Mouse (Mus musculus): ENCODE measurements around the gene Kcnh4. TPM values are rescaled to one million over a fixed set of nuclear protein-coding genes. Genes with fewer than 3 reads are reported as not detected.

The Kcnh4 gene
- polyA plus RNA-seq, 1 experiment from 2014 or later, result 10.3 TPM

DNA sequence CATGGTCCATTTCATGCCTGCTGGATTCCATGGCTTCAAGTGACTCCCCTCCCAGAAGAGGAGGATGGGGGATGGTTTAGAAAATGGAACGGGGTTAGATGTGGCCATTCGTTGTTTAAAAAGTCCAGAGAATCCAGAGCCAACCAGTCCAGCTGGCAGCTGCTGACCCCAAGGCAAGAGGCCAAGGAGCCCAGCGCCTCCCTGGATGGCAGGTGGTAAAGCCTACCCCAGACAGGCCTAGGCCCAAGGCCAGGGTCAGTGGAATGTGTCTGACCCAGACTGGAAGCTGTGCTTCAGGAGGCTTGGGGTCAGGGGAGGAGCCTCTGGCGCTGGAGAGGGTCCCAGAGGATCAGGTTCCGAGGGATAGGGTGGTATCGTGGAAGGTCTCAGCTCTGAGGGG lies 18.4 kb downstream of the Kcnh4 start:
- ATAC-seq (ENCODE audit: low FRiP score, low read depth), result no peak
- Histone ChIP-seq H3K36me3 (peaks cover 11% of the 10 kb centered on the region; the same call in 1 of the 2 replicates), H3K27ac (replicated peaks) (no peak overlapping the region), H3K27me3 (no peaks in the 10 kb centered on the region), H3K9ac (no peak overlapping the region), H3K4me3 (no peak overlapping the region), H3K4me1 (replicated peaks) (peaks cover 17% of the 10 kb centered on the region), H3K9me3 (no peaks in the 10 kb centered on the region), H3K4me2 (no peak overlapping the region)
- 79% methylated on average over 6 of the region's 6 CpGs for WGBS

- ATAC-seq (ENCODE audit: low FRiP score, low read depth), result no peak
- Histone ChIP-seq H3K27ac (replicated peaks) (peak overlapping the region; percentile 88), H3K27me3 (no peaks in the 10 kb centered on the region), H3K4me3 (peak overlapping the region; percentile 88), H3K4me2 (peak overlapping the region; percentile 62), H3K4me1 (replicated peaks) (peaks cover 24% of the 10 kb centered on the region), H3K9me3 (no peaks in the 10 kb centered on the region), H3K36me3 (peaks cover 11% of the 10 kb centered on the region; the same call in 1 of the 2 replicates), H3K9ac (peak overlapping the region; percentile 49; the same call in 1 of the 2 replicates)
- WGBS, result 16% methylated on average over 5 of the region's 5 CpGs
These were observed 21.0 kb downstream of the Kcnh4 start for GRCm38 (mm10) chr11:100738749-100739148.

- peak within 1 kb of the TSS; percentile 82 for H3K9ac ChIP-seq
- H3K27me3 ChIP-seq, result no peaks in the 10 kb centered on the region
- no peaks in the 10 kb centered on the region for H3K9me3 ChIP-seq
- peak within 1 kb of the TSS; percentile 88 for H3K4me3 ChIP-seq
- peaks cover 24% of the 10 kb centered on the region for H3K4me1 ChIP-seq (replicated peaks)
- peak within 1 kb of the TSS; percentile 88 for H3K27ac ChIP-seq (replicated peaks)
- ATAC-seq (ENCODE audit: low FRiP score, low read depth), result peak; percentile 99
- peak within 1 kb of the TSS; percentile 89 for H3K4me2 ChIP-seq
- H3K36me3 ChIP-seq, result peaks cover 12% of the 10 kb centered on the region; the same call in 1 of the 2 replicates
- WGBS, result 0% methylated on average over 38 of the region's 39 CpGs
These were observed 21.6 kb downstream of the Kcnh4 start, which contains the start of gene Rab5c for GRCm38 (mm10) chr11:100738066-100738604. Gene Rab5c, minus strand, starts transcription at chr11:100738215.

DNA sequence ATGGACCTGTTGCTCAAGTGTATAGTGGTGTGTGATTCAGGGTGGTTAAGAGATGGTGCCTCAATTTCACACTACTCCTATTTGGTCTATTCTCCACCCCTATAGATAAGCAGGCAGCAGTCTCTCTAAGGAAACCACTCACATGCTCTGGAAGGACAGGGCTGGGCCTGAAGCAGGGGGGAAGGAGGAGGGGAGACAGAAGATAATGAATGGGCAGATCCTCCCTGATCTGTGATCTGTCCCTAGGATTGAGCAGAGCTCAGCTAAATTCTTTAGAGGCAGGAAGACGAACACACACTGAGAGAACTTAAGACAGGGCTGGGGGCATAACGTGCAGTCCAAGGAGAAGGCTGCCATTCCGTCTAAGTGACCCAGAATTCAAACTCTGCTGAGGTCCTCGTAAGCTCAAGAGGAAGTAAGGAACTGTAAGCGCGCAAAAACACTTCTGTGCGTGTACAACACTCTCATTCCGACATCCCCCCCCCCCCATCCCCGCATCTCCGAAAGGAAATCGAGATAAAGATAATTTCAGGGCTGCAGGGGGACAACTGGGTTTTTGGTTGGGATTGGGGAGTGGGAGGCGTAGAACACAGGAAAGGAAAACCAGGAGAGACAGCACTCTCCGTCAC lies 22.5 kb downstream of the Kcnh4 start:
- peak overlapping the region; percentile 89 for H3K4me2 ChIP-seq
- peaks cover 18% of the 10 kb centered on the region; the same call in 1 of the 2 replicates for H3K36me3 ChIP-seq
- 4% methylated on average over 13 of the region's 13 CpGs for WGBS
- no peak overlapping the region for H3K27ac ChIP-seq (replicated peaks)
- H3K27me3 ChIP-seq, result no peaks in the 10 kb centered on the region
- peak overlapping the region; percentile 88 for H3K4me3 ChIP-seq
- peak overlapping the region; percentile 82 for H3K9ac ChIP-seq
- peaks cover 24% of the 10 kb centered on the region for H3K4me1 ChIP-seq (replicated peaks)
- ATAC-seq (ENCODE audit: low FRiP score, low read depth), result no peak
- no peaks in the 10 kb centered on the region for H3K9me3 ChIP-seq

GRCm38 (mm10) chr11:100736746-100737080 lies 23.0 kb downstream of the Kcnh4 start:
- Histone ChIP-seq H3K4me2 (peak overlapping the region; percentile 89), H3K4me1 (replicated peaks) (peaks cover 24% of the 10 kb centered on the region), H3K9ac (peak overlapping the region; percentile 82), H3K27me3 (no peaks in the 10 kb centered on the region), H3K27ac (replicated peaks) (no peak overlapping the region), H3K4me3 (peak overlapping the region; percentile 88), H3K9me3 (no peaks in the 10 kb centered on the region), H3K36me3 (peaks cover 15% of the 10 kb centered on the region; the same call in 1 of the 2 replicates)
- ATAC-seq (ENCODE audit: low FRiP score, low read depth), result no peak
- 90% methylated on average over 4 of the region's 4 CpGs for WGBS

- Histone ChIP-seq H3K4me1 (replicated peaks) (peaks cover 24% of the 10 kb centered on the region), H3K4me2 (peak overlapping the region; percentile 89), H3K27me3 (no peaks in the 10 kb centered on the region), H3K36me3 (peaks cover 10% of the 10 kb centered on the region; the same call in 1 of the 2 replicates), H3K9me3 (no peaks in the 10 kb centered on the region), H3K27ac (replicated peaks) (no peak overlapping the region), H3K9ac (no peak overlapping the region), H3K4me3 (no peak overlapping the region)
- WGBS, result 81% methylated on average over 14 of the region's 14 CpGs
- no peak for ATAC-seq (ENCODE audit: low FRiP score, low read depth)
These were observed 23.6 kb downstream of the Kcnh4 start for GRCm38 (mm10) chr11:100735954-100736745.

DNA sequence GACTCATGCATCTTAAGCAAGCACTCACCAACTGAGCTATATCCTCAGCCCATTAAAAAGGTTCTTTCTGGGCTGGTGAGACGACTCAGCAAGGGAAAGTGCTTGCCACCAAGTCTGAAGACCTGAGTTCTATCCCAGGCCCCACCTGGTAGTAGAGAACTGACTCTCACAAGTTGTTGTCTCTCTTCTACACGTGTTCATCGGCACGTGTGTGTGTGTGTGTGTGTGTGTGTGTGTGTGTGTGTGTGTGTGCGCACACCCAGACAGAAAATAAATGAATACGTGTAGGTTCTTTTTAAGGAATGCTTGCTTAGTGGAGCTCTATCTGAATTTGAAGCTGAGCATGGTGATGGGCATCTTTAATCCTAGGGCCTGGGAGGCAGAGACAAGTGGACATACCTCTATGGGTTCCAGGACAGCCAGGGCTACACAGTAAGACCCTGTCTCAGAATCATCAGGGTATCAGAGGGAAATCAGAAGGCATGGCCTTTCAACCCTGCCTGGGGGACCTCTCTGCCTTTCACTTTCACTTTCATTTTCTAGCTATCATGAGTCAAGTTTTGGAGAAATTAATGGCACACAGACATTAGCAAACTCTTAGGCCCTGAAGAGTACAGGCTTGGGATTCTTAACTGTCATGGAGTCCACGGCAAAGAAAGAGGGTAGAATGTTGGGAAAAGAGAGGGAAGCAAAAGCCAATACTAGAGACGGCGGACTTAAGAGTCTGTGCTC lies 24.4 kb downstream of the Kcnh4 start:
- H3K9ac ChIP-seq, result no peak overlapping the region
- ATAC-seq (ENCODE audit: low FRiP score, low read depth), result no peak
- H3K4me1 ChIP-seq (replicated peaks), result peaks cover 24% of the 10 kb centered on the region
- WGBS, result 90% methylated on average over 9 of the region's 9 CpGs
- H3K4me2 ChIP-seq, result no peak overlapping the region
- H3K27ac ChIP-seq (replicated peaks), result no peak overlapping the region
- H3K9me3 ChIP-seq, result no peaks in the 10 kb centered on the region
- H3K27me3 ChIP-seq, result no peaks in the 10 kb centered on the region
- 0 out of 2 replicates have a peak, but pooled peaks cover 7% of the 10 kb centered on the region for H3K36me3 ChIP-seq
- no peak overlapping the region for H3K4me3 ChIP-seq

DNA sequence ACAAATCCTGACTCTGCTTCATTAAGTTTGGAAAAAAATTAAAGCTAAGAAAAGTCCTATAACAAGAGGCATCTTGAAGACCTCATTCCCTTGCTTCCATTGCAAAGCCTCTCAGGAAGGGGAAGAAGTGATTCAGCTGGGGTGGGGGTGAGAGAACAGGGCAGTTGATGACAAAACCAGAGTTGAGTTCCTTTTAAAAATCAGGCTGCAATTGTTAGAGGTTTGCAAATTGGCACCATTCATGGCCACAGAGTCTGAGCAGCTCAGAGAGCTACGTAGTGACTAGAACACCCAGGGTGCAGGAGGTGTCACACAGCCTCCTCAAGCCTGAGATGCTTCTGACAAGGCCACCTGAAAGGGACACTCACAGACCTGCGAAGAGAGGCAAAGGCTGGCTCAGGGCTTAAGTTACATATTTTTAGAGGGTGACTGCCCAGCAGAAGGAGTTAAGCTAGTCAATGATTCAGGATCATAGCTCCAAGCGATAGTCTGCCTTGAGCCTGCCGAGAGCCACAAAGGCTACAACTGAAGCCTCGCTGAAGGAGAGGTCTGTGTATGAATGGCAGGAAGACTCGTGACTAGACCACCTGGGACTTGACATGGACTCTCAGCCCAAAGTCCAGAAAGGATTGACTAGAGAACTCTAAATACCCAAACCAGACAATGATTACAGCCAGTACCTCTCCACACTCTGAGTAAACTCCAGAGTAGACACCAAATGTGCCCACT lies 29.1 kb downstream of the Kcnh4 start:
- H3K4me1 ChIP-seq (replicated peaks), result 0 out of 2 replicates have a peak, but pooled peaks cover under 1% of the 10 kb centered on the region
- H3K9me3 ChIP-seq, result no peaks in the 10 kb centered on the region
- WGBS, result 91% methylated on average over 6 of the region's 6 CpGs
- ATAC-seq (ENCODE audit: low FRiP score, low read depth), result no peak
- H3K9ac ChIP-seq, result no peak overlapping the region
- H3K4me2 ChIP-seq, result no peak overlapping the region
- no peaks in the 10 kb centered on the region for H3K27me3 ChIP-seq
- no peak overlapping the region for H3K4me3 ChIP-seq
- no peak overlapping the region for H3K27ac ChIP-seq (replicated peaks)
- peaks cover 17% of the 10 kb centered on the region; the same call in 1 of the 2 replicates for H3K36me3 ChIP-seq

DNA sequence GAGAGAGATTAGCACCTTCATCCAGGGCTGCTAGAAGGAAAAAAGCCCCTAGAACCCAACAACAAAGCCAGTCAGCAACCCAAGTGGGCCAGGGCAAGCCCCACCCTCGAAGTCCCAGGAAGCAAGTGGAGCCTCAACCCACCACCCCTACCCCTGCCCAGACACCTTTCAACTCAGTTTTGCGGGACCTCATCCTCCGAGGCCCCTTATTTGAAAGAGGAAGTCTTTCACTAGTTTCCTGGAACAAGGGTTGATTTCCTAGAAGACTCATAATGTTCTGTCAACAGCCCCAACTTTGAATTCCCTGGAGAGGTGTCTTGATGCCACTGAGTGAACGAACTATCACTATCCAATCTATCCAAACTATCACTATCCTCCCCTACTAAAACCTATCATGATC lies 29.8 kb downstream of the Kcnh4 start:
- WGBS, result 92% methylated on average over 4 of the region's 4 CpGs
- H3K4me3 ChIP-seq, result no peak overlapping the region
- ATAC-seq (ENCODE audit: low FRiP score, low read depth), result no peak
- H3K9me3 ChIP-seq, result no peaks in the 10 kb centered on the region
- no peaks in the 10 kb centered on the region for H3K27me3 ChIP-seq
- no peaks in the 10 kb centered on the region for H3K4me1 ChIP-seq (replicated peaks)
- H3K36me3 ChIP-seq, result peaks cover 17% of the 10 kb centered on the region; the same call in 1 of the 2 replicates
- no peak overlapping the region for H3K9ac ChIP-seq
- H3K4me2 ChIP-seq, result no peak overlapping the region
- H3K27ac ChIP-seq (replicated peaks), result no peak overlapping the region

- Histone ChIP-seq H3K36me3 (peaks cover 17% of the 10 kb centered on the region; the same call in 1 of the 2 replicates), H3K9ac (no peak overlapping the region), H3K9me3 (no peaks in the 10 kb centered on the region), H3K4me2 (no peak overlapping the region), H3K4me3 (no peak overlapping the region), H3K4me1 (replicated peaks) (no peaks in the 10 kb centered on the region), H3K27ac (replicated peaks) (no peak overlapping the region), H3K27me3 (no peaks in the 10 kb centered on the region)
- WGBS, result 78% methylated on average over 6 of the region's 6 CpGs
- no peak for ATAC-seq (ENCODE audit: low FRiP score, low read depth)
These were observed 31.1 kb downstream of the Kcnh4 start for GRCm38 (mm10) chr11:100728601-100729000.

GRCm38 (mm10) chr11:100727201-100727600 lies 32.5 kb downstream of the Kcnh4 start:
- 94% methylated on average over 3 of the region's 3 CpGs for WGBS
- H3K9me3 ChIP-seq, result no peaks in the 10 kb centered on the region
- H3K4me2 ChIP-seq, result no peak overlapping the region
- no peak overlapping the region for H3K4me3 ChIP-seq
- H3K9ac ChIP-seq, result no peak overlapping the region
- peaks cover 10% of the 10 kb centered on the region; the same call in 1 of the 2 replicates for H3K36me3 ChIP-seq
- no peak for ATAC-seq (ENCODE audit: low FRiP score, low read depth)
- H3K27me3 ChIP-seq, result no peaks in the 10 kb centered on the region
- peaks cover 3% of the 10 kb centered on the region; the same call in 1 of the 2 replicates for H3K4me1 ChIP-seq (replicated peaks)
- no peak overlapping the region for H3K27ac ChIP-seq (replicated peaks)

Data from hindbrain, embryonic 15.5 days (tissue).